Mouse (Mus musculus) erythroblast, adult 5-6 weeks (primary cell): ENCODE measurements around the gene Mpp3. TPM values are rescaled to one million over a fixed set of nuclear protein-coding genes. Genes with fewer than 3 reads are reported as not detected.

Experiments used
- ATAC-seq: replicated peaks from 2 replicates; pipeline ENCODE4 v1.8.0; 2016; ENCODE audit warnings: moderate number of reproducible peaks, mild to moderate bottlenecking, moderate TSS enrichment, inconsistent platforms; ENCODE audit not compliant: poor library complexity, low FRiP score, severe bottlenecking
- total RNA-seq, 2 experiments: library from RNA; stranded (forward) in 1 of 2; stranded (reverse) in 1 of 2; fragments of 150-400 nt in 1 of 2; fragments of 200-764, 138-1000 nt in 1 of 2; gene quantifications; 2 replicates each; pipeline versions ENCODE4 v1.2.3 to v1.2.4; 2015 to 2017; ENCODE audit warnings: low replicate concordance in 2 of 2

Mpp3 gene
- total RNA-seq, 2 experiments from 2014 or later: not detected

GRCm38 (mm10) chr11:102040646-102041045, 12.4 kb upstream of the Mpp3 start:
- ATAC-seq: no peak

- peak; percentile 79 for ATAC-seq
These were observed 11.9 kb upstream of the Mpp3 start for GRCm38 (mm10) chr11:102040138-102040524.

GRCm38 (mm10) chr11:102039487-102040137, 11.4 kb upstream of the Mpp3 start:
- no peak for ATAC-seq

- ATAC-seq: no peak
These were observed 9.5 kb upstream of the Mpp3 start for GRCm38 (mm10) chr11:102037789-102038188.

- no peak for ATAC-seq
These were observed 8.1 kb upstream of the Mpp3 start for GRCm38 (mm10) chr11:102036336-102036735.

- ATAC-seq: no peak
These were observed 7.2 kb upstream of the Mpp3 start for GRCm38 (mm10) chr11:102035456-102035960.

- no peak for ATAC-seq
These were observed 6.6 kb upstream of the Mpp3 start for GRCm38 (mm10) chr11:102034887-102035286.

- no peak for ATAC-seq
These were observed 4.9 kb upstream of the Mpp3 start for GRCm38 (mm10) chr11:102033055-102033591.

GRCm38 (mm10) chr11:102031149-102031548, 2.9 kb upstream of the Mpp3 start:
- ATAC-seq: no peak

- ATAC-seq: no peak
These were observed 1.7 kb upstream of the Mpp3 start for GRCm38 (mm10) chr11:102029966-102030365.

GRCm38 (mm10) chr11:102029304-102029703, 1.0 kb upstream of the Mpp3 start:
- no peak for ATAC-seq

GRCm38 (mm10) chr11:102027361-102028017, 772 bp downstream of the Mpp3 start:
- ATAC-seq: no peak

- ATAC-seq: no peak
These were observed 1.4 kb downstream of the Mpp3 start for GRCm38 (mm10) chr11:102026694-102027360.

- ATAC-seq: no peak
These were observed 2.1 kb downstream of the Mpp3 start for GRCm38 (mm10) chr11:102025991-102026660.

GRCm38 (mm10) chr11:102025354-102025753, 2.9 kb downstream of the Mpp3 start:
- ATAC-seq: no peak

- no peak for ATAC-seq
These were observed 3.4 kb downstream of the Mpp3 start for GRCm38 (mm10) chr11:102024875-102025274.

- ATAC-seq: no peak
These were observed 4.0 kb downstream of the Mpp3 start for GRCm38 (mm10) chr11:102024084-102024758.

- no peak for ATAC-seq
These were observed 4.9 kb downstream of the Mpp3 start for GRCm38 (mm10) chr11:102023406-102023805.

GRCm38 (mm10) chr11:102021196-102021595, 7.1 kb downstream of the Mpp3 start:
- no peak for ATAC-seq

- no peak for ATAC-seq
These were observed 8.5 kb downstream of the Mpp3 start for GRCm38 (mm10) chr11:102019736-102020135.
